Mouse (Mus musculus) midbrain, embryonic 16.5 days (tissue): ENCODE measurements at regions not wholly inside any gene's neighbourhood (a gene's known extent, or its start where the extent isn't known, plus 50 kb on each side); places are given as distances from the start of the nearest gene placed in this dataset.
"Not testable (repeated sequence)": the region's sequence is repeated elsewhere in the genome, so short reads cannot be mapped to it uniquely, and the experiment has no call there.

Source experiments
- ATAC-seq: fragments of 200-750 bp; cut with Nextera tagmentation; 2 replicates; pipeline ENCODE4 v1.8.0; 2017; ENCODE audit warnings: moderate TSS enrichment
- H3K27ac ChIP-seq: fragments of 300-500 bp; sonication (generic); 2 replicates; pipeline ENCODE4 v1.5.1; 2014; ENCODE audit warnings: mild to moderate bottlenecking, low read length, mixed read lengths
- H3K27me3 ChIP-seq: fragments of 300-500 bp; sonication (generic); 2 replicates; pipeline ENCODE4 v1.6.1; 2014; ENCODE audit warnings: low read depth, low read length, mixed read lengths; ENCODE audit not compliant: control insufficient read depth, insufficient read depth
- H3K36me3 ChIP-seq: fragments of 300-500 bp; sonication (generic); 2 replicates; pipeline ENCODE4 v1.6.1; 2014; ENCODE audit warnings: mild to moderate bottlenecking, low read length, moderate library complexity, mixed read lengths; ENCODE audit not compliant: control insufficient read depth, insufficient read depth
- H3K4me1 ChIP-seq: fragments of 300-500 bp; sonication (generic); 2 replicates; pipeline ENCODE4 v1.6.1; 2014; ENCODE audit warnings: mild to moderate bottlenecking, low read length, mixed read lengths; ENCODE audit not compliant: control insufficient read depth, insufficient read depth
- H3K4me2 ChIP-seq: fragments of 300-500 bp; sonication (generic); 2 replicates; pipeline ENCODE4 v1.6.1; 2014; ENCODE audit warnings: mild to moderate bottlenecking, low read length, mixed read lengths
- H3K4me3 ChIP-seq: fragments of 300-500 bp; sonication (generic); 2 replicates; pipeline ENCODE4 v1.5.1; 2014; ENCODE audit warnings: low read depth, mild to moderate bottlenecking, low read length, moderate library complexity, mixed read lengths
- H3K9ac ChIP-seq: fragments of 300-500 bp; sonication (generic); 2 replicates; pipeline ENCODE4 v1.6.1; 2014; ENCODE audit warnings: low read depth, low read length, mixed read lengths
- H3K9me3 ChIP-seq: fragments of 300-500 bp; sonication (generic); replicated peaks from 2 replicates; pipeline ENCODE4 v1.6.1; 2014; ENCODE audit warnings: mild to moderate bottlenecking, low read length, mixed read lengths; ENCODE audit not compliant: control insufficient read depth, poor library complexity, severe bottlenecking
- WGBS: fragments of 180-500 bp; shearing (Covaris S2); extraction: QIAGEN DNeasy Blood & Tissue Kit; methylation state at CpG from one replicate; pipeline ENCODE4 v1.1.7; 2014; 5-methylcytosine and 5-hydroxymethylcytosine counted together

- Histone ChIP-seq H3K4me3 (no peak overlapping the region), H3K9ac (no peak overlapping the region), H3K36me3 (no peaks in the 10 kb centered on the region), H3K9me3 (no peaks in the 10 kb centered on the region), H3K4me1 (peaks cover 20% of the 10 kb centered on the region), H3K27me3 (no peaks in the 10 kb centered on the region), H3K27ac (no peak overlapping the region; the same call in 1 of the 2 replicates), H3K4me2 (no peak overlapping the region)
- no peak for ATAC-seq
- 16% methylated on average over 4 of the region's 4 CpGs for WGBS
These were observed 75.1 kb upstream of the Fam78b start for GRCm38 (mm10) chr1:166926078-166926477.

- H3K36me3 ChIP-seq, H3K9me3 ChIP-seq, H3K9ac ChIP-seq, H3K27me3 ChIP-seq, H3K4me1 ChIP-seq: not testable (repeated sequence)
- WGBS = 64% methylated on average over 9 of the region's 9 CpGs
- Histone ChIP-seq H3K4me3 (peak overlapping the region; percentile 30), H3K4me2 (peak overlapping the region; percentile 29; the same call in 1 of the 2 replicates), H3K27ac (0 out of 2 replicates have a peak overlapping the region, but pooled peaks have one; percentile 13)
- ATAC-seq = 0 out of 2 replicates have a peak, but pooled peaks have one; percentile 47
These were observed 61.5 kb upstream of the Fam78b start for GRCm38 (mm10) chr1:166939744-166940143.

GRCm38 (mm10) chr1:166940146-166941076 is 60.8 kb upstream of the Fam78b start:
- 51% methylated on average over 31 of the region's 31 CpGs for WGBS
- Histone ChIP-seq H3K27ac (peak overlapping the region; percentile 15; the same call in 1 of the 2 replicates), H3K4me2 (peak overlapping the region; percentile 29; the same call in 1 of the 2 replicates), H3K4me3 (peak overlapping the region; percentile 30)
- not testable (repeated sequence) for H3K4me1 ChIP-seq, H3K36me3 ChIP-seq, H3K9me3 ChIP-seq, H3K27me3 ChIP-seq, H3K9ac ChIP-seq
- ATAC-seq = peak; percentile 89

- no peaks in the 10 kb centered on the region for H3K36me3 ChIP-seq
- H3K4me2 ChIP-seq = no peak overlapping the region
- no peaks in the 10 kb centered on the region for H3K4me1 ChIP-seq
- no peak overlapping the region for H3K4me3 ChIP-seq
- H3K27me3 ChIP-seq = no peaks in the 10 kb centered on the region
- 79% methylated on average over 1 of the region's 1 CpGs for WGBS
- H3K9ac ChIP-seq = no peak overlapping the region
- no peak overlapping the region for H3K27ac ChIP-seq
- no peak for ATAC-seq
- no peaks in the 10 kb centered on the region for H3K9me3 ChIP-seq
These were observed 59.0 kb upstream of the Fam78b start for GRCm38 (mm10) chr1:166942201-166942600.

- Histone ChIP-seq H3K9ac (no peak overlapping the region), H3K27ac (no peak overlapping the region), H3K27me3 (no peaks in the 10 kb centered on the region), H3K9me3 (no peaks in the 10 kb centered on the region), H3K4me2 (no peak overlapping the region), H3K4me3 (no peak overlapping the region), H3K36me3 (no peaks in the 10 kb centered on the region), H3K4me1 (no peaks in the 10 kb centered on the region)
- 75% methylated on average over 7 of the region's 7 CpGs for WGBS
- no peak for ATAC-seq
These were observed 56.7 kb upstream of the Fam78b start for GRCm38 (mm10) chr1:166944540-166944939.

GRCm38 (mm10) chr1:166947844-166948702 is 53.1 kb upstream of the Fam78b start:
- Histone ChIP-seq H3K4me3 (no peak overlapping the region), H3K4me1 (no peaks in the 10 kb centered on the region), H3K4me2 (peak overlapping the region; percentile 15), H3K27ac (peak overlapping the region; percentile 1), H3K36me3 (no peaks in the 10 kb centered on the region), H3K27me3 (no peaks in the 10 kb centered on the region), H3K9me3 (no peaks in the 10 kb centered on the region), H3K9ac (no peak overlapping the region)
- WGBS = 60% methylated on average over 15 of the region's 15 CpGs
- peak; percentile 51; the same call in 1 of the 2 replicates for ATAC-seq
